Mouse (Mus musculus): Measurements from ENCODE around the gene Hdc.

The Hdc gene

DNA sequence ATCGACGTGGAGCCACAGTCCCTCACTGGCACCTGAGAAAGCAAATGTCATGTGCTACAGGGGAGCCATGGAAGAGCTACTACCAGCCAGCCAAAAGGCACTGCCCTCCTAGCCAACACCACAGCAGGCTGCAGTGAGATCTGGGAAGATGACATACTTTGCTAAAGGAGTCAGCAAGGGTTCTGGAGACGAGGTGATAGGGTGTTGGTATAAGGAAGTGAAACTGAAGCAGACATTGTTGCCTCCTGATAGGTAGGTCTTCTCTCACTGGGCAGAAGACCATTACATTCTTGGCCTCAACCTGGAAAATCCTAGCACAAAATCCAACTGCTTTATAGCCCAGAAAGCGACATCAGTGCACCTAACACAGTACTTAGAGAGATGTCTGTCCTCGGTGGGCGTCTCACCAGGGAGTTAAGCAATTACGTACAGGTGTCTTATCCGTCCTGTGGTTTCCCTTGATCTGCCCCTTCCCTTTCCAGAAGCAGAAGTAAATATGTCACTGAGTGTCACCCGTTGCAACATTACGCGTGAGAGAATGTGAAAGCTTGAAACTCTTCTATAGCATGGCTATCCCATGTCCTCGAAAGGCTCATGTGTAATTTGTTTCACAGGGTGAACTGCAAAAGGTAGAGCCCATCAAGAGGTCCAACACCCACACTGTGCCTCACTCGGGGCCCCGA lies 17.0 kb downstream of the Hdc start:
- no peak for DNase-seq (ENCODE audit: low read depth, low spot score)

DNA sequence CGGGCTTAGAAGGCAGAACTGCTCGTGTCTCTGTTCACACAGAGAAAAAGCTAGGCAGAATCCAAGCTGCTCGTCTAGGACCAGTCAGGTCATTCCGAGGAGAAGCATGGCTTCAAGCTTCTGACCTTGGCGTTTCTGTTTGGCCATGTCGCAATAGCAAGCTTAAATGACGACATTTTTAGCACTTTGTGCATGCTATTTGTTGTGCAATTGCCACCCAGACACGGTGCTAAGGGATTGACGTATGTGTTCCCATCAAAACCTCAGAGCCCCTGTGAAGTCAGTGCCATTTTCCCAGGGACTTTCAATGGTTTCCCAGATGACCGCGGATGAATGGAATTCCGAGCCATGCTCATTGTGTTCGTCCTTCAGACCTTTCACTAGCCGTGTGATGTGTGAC lies 18.6 kb downstream of the Hdc start:
- DNase-seq (ENCODE audit: low read depth, low spot score): no peak

DNA sequence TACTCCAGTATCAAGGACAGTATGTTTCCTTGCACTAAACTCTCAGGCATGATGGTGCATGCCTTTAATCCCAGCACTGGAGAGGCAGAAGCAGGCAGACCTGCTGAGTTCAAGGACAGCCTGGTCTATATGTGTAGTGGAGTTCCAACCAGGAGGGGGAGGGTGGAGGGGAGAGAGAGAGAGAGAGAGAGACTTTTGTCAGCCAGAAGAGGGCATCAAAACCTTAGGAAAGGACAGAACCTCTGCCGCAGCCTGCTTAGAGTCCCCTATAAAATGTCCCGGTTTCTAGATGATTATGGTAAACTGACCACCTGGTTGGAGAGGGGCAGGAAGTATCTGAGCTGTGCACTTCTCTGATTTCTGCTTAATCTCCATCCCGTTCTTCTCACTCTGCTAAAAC lies 20.1 kb downstream of the Hdc start:
- DNase-seq (ENCODE audit: low read depth, low spot score): no peak

DNA sequence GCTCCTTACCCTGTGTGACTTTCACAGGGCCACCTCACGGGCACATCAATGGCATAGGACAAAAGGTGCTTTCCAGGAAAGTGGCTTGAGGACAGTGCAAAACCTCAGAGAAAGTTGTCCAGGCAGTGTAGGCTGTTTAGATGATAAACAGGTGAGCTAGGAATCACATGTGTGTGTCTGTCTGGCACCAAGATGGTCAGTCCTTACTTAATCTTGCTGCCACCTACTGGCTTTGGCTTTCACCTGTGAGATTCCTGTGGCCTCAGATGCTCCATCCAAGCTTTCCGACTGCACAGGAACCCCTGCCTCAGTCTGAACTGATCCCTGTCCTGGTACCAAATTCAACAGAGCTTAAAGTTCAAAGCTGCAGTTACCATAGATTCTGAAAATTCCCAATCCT lies 20.7 kb downstream of the Hdc start:
- no peak for DNase-seq (ENCODE audit: low read depth, low spot score)

DNA sequence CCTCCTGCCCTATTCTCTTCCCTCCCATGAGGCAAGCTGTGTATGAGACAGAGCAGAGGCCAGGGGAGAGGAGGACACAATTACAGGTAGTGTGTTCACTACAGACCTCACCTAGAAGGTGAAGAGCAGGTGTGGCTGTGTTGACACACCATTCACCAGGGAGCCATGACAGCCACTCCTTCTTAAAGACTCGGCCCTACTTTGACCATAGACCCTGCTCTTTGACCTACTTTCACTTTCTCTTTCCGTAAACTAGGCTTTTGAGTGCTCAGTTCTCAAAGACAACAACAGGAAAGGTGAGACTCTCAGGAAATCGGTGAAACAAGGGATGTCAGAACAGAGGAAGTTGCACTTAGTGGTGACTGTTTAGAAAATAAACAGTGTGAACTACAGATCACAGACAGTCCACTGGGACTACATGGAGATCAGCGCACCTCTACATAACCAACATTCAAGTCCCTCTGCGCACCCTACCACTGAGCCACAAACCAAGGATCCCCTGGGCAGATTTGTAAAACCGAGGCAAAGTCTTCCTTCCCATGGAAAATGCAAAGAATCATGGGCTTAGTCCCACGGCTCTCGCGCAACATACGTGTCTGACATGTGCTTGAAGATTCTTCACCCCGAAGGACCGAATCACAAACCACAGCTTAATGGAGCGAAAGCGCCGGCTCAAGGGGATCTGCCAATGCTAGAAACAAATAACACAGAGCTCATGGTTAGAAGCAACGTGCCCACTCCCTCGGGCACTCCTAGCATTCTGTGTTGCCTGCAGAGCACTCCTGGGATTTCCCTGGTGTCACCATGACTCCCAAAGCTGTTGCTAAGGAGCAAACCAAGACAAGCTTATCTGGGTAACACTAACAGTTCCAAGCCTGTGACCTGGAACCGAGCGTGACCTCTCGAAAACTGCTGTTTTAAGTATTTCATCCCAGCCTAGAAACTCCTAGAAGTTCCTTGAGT lies 21.5 kb downstream of the Hdc start:
- no peak for DNase-seq (ENCODE audit: low read depth, low spot score)

DNA sequence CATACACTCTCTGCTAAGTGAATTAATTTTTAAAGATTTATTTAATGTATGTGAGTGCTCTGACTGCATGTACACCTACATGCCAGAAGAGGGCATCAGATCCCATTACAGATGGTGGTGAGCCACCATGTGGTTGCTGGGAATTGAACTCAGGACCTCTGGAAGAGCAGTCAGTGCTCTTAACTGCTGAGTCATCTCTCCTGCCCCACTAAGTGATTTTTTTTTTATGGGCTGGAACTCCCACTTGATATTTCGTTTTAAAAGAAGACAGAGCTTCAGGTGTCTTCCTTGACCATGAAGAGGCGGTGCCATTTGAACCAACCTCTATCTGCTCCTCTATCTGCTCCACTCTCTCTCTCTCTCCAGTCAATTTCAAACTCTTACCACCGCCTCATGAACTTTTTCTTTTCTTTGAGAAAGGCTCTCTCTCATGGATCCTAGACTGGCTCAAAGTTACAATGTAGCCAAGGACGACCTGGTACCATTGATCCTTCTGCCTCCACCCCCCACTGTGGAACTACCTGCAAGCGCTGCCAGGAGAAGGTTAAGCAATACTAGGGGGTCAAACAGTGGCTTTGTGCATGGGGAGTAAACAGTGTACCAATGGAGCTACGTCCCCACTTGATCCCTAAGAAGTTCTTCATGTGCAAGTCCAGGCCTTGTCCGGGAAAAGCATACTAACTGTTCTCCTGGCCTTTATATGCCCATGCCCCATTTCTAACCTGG lies 22.6 kb downstream of the Hdc start:
- no peak for DNase-seq (ENCODE audit: low read depth, low spot score)

DNA sequence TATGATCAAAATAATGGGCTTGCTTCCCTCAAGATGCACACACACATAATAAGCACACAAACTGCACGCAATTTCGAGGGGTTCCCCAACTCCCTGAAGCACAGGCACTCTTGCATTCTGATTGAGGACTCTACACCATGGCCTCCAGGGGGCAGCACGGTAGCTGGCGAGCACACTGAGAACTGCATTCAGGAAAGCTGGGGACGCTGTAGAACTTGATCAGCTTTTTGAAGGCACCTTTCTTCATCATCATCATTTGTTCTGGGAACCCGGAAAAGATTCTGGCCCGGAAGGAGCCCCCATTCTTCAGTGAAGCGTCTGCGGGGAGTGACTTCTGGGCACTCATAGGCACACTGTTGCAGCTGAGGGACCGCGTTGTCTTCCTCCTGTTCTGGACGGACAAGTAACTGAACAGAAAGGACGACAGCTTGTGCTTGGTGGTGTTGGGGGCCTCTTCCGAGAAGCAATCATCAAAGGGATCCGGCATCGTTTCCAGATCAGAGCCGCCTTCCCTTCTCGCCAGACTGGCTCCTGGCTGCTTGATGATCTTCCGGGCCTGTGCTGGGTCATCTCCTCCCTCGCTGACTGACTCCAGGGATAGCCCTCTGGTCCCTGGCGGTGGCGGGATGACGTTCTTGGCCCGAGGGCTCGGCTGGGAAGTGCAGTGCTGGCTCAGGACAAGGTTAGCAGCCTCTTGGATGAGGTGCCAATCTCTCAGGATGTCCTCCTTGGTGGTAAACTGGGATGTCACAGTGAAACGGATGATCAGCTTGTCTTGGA lies 25.1 kb downstream of the Hdc start:
- DNase-seq (ENCODE audit: low read depth, low spot score): peak; percentile 22

DNA sequence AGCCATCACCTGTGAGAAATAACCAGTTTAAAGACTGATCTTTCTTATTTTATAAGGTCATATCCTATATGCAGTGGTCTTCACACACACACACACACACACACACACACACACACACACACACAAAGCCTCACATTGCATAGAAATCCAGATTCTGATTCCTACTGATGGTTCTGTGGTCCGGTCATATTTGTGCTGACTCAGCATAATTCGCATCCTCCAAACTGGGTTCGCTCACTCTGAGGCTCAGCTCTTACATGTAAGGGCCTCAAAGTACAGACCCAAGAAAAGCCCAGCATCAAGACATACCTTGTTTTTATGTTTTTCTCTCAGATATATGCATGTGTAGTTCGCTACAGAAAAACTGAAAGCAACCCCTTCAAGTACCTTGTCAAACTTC lies 27.8 kb downstream of the Hdc start:
- no peak for DNase-seq (ENCODE audit: low read depth, low spot score)

DNA sequence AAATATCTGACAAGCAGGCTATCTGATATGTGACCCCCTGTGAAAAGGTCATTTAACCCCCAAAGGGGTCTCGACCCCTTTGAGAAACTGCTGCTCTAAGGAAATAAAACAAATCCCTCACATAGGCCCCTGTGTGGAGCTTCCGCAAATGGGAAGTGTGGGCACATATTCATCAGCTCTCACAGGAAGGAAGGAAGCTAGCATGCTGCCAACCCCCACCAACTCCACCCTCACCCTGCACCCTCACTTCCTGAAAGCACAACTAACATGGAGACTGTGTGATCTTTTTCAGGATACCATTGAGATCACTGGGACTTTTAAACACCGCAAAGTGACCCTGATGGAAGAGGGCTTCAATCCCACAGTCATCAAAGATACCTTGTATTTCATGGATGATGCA lies 31.6 kb downstream of the Hdc start:
- no peak for DNase-seq (ENCODE audit: low read depth, low spot score)

DNA sequence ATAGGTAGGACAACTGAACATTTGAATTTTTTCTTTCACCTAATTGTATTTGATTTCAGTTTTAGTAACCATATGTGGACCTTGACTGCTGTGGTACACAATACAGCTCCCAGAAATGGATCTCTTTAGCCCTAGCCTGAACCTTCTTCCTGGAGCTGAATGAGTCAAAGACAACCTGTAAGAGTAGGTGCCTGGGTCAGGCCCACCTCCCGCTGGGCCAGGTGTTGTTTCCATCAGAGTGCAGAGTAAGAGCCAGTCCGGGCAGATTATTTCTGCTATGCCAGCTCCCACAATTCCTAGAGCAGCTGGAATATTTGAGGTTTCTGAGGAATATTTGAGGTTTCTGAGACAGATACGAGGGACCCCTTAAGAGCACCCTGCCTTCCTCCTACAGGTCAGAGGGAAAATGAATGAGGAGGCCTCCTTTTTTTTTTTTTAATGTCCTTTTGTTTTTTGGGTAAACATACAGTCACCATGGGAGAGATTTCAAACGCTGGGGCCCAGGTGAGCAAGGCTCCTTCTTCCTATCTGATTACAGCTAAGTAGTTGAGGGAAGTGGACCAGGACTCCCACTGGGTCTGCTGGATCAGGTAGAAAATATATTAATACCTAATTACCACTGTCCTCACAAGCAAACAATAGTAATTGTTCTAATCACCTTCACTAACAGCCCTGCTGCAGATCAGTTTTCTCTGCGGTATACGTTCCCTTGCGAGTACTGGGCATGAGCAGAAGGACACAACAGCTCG lies 34.3 kb downstream of the Hdc start:
- no peak for DNase-seq (ENCODE audit: low read depth, low spot score)

DNA sequence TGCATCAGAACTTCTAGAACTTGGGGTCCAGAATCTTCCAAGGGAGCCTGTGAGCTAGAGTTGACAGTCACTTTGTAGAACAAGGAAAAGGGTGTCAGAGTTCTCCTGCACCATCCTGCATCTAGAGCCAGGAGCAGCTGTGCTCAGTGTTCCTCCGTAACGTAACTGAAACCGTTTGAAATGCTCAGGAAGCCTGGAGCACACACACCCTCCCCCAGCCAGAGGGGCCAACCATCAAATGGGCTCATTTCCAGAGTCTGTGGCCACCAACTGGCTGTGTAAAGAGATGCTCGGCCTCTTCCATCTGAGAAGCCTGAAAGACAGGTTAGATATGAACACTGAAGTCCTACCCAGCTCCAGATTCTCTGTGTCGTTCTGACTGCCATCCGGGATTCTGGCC lies 35.1 kb downstream of the Hdc start:
- DNase-seq (ENCODE audit: low read depth, low spot score): no peak

DNA sequence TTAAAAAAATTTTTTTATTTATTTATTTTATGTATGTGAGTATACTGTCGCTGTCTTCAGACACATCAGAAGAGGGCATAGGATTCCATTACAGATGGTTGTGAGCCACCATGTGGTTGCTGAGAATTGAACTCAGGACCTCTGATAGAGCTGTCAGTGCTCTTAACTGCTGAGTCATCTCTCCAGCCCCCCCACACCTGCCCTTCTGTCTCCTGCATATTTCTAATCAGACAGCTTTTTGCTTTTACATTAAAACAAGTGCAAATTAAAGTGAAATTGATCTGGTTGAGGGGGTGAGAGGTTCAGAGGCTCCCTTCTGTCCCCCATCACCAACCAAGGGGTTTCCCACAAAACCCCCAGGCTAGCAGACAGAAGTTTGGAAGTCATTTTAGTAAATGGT lies 39.8 kb downstream of the Hdc start:
- no peak for DNase-seq (ENCODE audit: low read depth, low spot score)

DNA sequence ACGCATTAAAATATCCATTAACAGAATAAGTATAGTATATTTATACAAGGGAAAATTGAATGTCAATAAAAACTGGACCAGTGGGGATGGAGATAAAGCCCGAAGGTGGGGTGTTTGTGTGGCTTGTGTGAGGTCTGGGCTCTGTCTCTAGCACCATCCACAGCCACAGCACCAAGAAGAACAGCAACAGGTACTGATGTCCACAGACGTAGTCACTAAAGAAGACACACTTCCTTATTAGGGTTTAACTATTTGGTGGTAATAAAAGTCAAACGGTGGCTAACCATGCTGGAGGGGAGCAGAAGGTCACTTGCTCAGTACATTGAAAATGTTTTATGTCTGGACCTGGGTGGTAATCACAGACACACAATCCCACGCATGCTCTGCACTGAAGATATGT lies 41.7 kb downstream of the Hdc start:
- DNase-seq (ENCODE audit: low read depth, low spot score): no peak

DNA sequence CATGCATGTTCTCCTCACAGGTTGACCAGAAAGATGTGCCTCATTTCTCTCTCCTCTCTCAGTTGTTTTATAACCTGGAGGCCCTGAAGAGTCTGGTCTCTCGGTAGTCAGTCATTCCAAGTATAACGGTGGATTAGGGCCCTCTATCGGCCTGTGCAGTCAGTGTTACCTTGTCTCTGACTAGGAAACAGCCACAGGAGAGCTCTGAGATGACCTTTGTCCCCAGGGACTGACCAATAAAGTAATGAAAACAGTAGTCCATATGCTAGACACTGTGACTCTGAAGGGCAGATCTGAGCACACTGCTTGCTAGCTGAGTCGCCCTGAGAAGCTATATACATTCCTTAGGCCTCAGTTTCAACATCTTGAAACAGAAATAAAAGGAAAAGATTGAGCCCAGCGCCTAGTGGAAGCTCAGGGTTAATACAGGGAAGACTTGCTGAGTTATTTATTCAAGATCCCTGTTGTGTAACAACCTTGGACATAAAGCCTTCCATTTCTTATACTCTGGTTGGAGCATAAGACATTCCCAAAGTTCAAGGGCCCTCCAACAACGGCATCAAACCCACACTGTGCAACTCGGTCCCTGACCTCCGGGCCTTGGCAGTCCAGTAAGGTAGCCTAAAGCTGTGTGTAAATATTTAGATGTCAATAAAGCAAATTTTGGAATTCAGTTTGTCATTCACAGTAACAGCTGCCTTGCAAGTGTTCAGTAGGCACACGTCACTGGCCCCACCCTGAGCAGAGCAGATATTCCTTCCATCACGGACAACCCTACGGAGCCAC lies 43.5 kb downstream of the Hdc start:
- no peak for DNase-seq (ENCODE audit: low read depth, low spot score)

DNA sequence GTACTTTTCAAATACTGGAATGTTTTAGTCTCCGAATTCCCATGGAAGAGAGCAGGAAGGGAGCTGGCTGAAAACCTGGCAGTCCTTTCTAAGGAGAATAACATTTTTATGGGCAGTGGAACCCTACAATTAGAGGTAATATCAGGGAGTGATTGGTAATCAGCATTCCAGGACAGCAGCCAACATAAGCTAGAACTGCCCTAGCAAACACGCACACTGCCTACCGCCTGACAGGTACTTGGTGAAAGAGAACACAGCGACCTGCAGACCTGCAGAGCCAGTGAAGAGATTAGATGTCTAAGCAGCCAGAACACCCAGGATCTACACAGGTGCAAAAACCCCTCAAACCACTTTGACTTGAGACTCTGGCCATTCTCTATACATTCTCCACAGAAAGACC lies 46.4 kb downstream of the Hdc start:
- DNase-seq (ENCODE audit: low read depth, low spot score): no peak

DNA sequence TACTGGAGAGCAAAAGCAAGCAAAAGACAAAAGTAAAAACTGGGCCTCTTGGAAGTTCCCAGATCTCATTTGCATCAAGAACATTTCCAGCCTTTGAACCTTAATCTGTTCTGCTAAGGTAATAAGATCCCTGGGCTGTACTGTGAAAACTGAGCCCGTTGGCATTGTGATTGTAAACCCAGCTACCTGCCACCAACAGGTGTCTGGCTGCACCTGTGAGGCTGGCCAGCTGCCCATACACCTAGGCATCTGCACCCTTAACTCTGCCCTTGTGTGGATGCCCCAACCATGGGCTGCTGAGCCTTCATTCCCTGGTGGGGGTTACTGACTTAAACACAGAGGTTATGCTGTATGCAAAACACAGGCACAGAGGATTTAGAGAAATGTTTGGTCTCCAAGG lies 46.9 kb downstream of the Hdc start:
- no peak for DNase-seq (ENCODE audit: low read depth, low spot score)

DNA sequence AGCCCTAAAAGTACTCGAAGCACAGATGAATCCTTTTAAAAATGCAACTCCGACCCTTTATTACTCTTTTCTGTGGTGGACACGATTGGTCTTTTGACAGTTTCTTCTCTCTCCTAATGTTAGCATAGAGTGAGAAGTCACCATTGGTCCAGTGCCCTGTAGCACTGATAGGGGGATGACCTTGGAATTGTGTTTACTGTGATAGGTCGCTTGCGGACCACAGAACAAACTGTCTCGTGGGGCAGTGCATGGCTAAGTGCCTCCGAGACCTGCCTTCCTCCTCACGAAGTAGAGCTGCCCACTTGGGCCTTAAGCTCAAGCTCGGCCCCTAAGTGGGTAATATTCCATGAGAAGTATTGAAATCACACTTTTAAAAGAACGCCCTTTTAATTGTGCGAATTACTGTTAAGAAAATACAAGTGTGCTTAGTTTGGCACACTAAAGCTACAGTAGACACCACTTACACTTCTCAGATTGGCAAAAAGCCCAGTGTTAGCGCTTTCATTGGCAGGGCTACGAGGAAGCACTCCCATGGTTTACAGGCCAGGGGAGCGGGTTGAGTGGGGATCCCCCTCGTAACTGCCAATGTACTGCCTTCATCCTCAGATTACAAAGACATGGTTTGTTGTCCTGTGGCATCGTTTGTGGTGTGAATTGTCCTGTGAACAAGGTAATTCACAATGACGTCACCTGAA lies 55.5 kb downstream of the Hdc start:
- DNase-seq (ENCODE audit: low read depth, low spot score): no peak

DNA sequence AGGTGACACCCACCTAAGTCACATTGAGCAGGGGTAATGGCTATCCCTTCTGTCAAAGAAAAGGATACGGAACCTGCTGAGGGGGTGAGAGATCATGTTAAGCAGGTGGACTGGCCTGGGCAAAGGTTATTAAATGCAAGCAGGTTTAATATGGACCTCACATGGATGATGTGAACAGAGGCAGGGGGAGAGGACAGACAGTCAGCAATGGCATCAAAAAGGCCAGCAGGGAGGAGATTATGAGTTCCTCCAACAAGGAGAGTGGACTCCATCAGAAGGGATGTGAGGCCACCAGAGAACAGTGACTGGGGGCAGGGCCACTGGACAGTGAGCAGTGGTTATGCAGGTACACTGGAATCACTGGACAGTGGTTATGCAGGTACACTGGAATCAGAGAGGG lies 59.0 kb downstream of the Hdc start:
- no peak for DNase-seq (ENCODE audit: low read depth, low spot score)

DNA sequence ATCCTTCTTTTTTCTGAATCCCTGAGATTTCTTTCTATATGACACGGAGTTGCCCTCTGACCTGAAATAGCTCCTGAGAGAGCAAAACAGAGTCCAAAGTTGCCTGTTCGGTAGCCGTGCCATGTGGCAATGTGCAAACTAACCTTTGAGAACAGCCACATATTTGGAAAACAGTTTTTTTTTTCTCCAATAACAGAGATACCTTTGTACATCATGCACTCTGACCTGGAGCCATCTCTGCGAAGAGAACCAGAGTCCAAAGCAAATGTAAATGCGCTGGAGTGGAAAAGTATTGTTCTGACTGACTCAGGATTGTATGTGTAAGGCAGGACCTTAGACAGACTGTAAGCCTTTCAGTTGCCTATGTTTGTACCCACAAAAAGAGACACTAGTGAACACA lies 63.6 kb downstream of the Hdc start:
- DNase-seq (ENCODE audit: low read depth, low spot score): no peak

DNA sequence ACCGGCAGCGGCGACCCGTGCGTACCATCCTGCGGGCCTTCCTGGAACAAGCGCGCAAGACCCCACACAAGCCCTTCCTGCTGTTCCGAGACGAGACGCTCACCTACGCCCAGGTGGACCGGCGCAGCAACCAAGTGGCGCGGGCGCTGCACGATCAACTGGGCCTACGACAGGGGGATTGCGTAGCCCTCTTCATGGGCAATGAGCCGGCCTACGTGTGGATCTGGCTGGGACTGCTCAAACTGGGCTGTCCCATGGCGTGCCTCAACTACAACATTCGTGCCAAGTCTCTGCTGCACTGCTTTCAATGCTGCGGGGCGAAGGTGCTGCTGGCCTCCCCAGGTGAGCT lies 65.8 kb downstream of the Hdc start:
- no peak for DNase-seq (ENCODE audit: low read depth, low spot score)

All from telencephalon, adult 2 months (tissue).